Mouse (Mus musculus): ENCODE measurements around the gene Gnrhr. TPM values are rescaled to one million over a fixed set of nuclear protein-coding genes. Genes with fewer than 3 reads are reported as not detected.

The Gnrhr gene
- polyA plus RNA-seq, 1 experiment from 2014 or later, result not detected

Other genes starting within 250 kb of the Gnrhr start
- gene Cenpc1, start 132.3 kb downstream of the Gnrhr start, polyA plus RNA-seq (2015; fragmentation: Nextera tagmentation; extraction: Ambion mirVana), result 22.0 and 23.1 TPM in 2 replicates
- 0.34 and 2.5 TPM in 2 replicates for gene Stap1, start 126.2 kb downstream of the Gnrhr start, polyA plus RNA-seq (2015; fragmentation: Nextera tagmentation; extraction: Ambion mirVana)
- 6.6 and 7.1 TPM in 2 replicates for gene Uba6, start 25.1 kb downstream of the Gnrhr start, polyA plus RNA-seq (2015; fragmentation: Nextera tagmentation; extraction: Ambion mirVana)
- gene Tmprss11c, start 91.4 kb upstream of the Gnrhr start, polyA plus RNA-seq (2015; fragmentation: Nextera tagmentation; extraction: Ambion mirVana), result not detected in 2 replicates
- gene Tmprss11d, start 175.5 kb upstream of the Gnrhr start, polyA plus RNA-seq (2015; fragmentation: Nextera tagmentation; extraction: Ambion mirVana), result 0.11 TPM in 1 of 2 replicates, not detected in the other